Mouse (Mus musculus) cerebellum, adult 2 months (tissue): ENCODE measurements around the gene Adamtsl4.

Experiments
- CTCF ChIP-seq: fragments of 200-500 bp; IDR thresholded peaks from 2 replicates; pipeline ENCODE4 v1.5.1; 2011; ENCODE audit warnings: low read depth, mild to moderate bottlenecking, control low read depth, low read length, moderate library complexity, borderline replicate concordance; ENCODE audit not compliant: insufficient read depth
- POLR2A ChIP-seq: fragments of 200-500 bp; IDR thresholded peaks from 2 replicates; pipeline ENCODE4 v1.6.1; 2011; ENCODE audit warnings: low read length, control low read depth, borderline replicate concordance; ENCODE audit not compliant: insufficient read depth

DNA sequence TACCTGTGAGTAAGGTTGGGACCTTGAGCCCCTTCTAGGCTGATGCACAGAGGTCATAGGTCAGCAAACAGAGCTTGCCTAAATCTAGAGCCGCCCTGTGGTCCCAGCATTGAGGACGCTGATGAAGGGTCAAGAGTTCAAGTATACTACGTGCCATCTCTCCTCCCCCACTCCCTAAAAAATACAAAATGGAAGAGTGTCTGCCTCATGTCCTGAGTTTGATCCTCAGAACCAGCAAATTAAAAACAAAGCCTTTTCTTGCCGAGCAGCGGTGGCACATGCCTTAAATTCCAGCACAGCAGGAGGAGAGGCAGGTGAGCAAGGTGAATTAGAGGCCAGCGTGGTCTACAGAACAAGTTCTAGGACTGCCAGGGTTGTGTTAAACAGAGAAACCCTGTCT lies 34.8 kb downstream of the Adamtsl4 start:
- TF ChIP-seq POLR2A: no peak
- no peak for TF ChIP-seq CTCF
